Mouse (Mus musculus) cortical plate, adult 2 months (tissue): ENCODE data around the gene Gldc. TPM values are rescaled to one million over a fixed set of nuclear protein-coding genes. Genes with fewer than 3 reads are reported as not detected.

Experiments
- H3K27ac ChIP-seq: fragments of 200-500 bp; 2 replicates; pipeline ENCODE4 v1.5.1; 2012; ENCODE audit warnings: low read length, control low read depth, inconsistent platforms; ENCODE audit not compliant: insufficient read depth
- H3K4me1 ChIP-seq: fragments of 200-500 bp; 2 replicates; pipeline ENCODE4 v1.6.1; 2011; ENCODE audit warnings: low read length; ENCODE audit not compliant: control insufficient read depth, insufficient read depth
- H3K4me3 ChIP-seq: fragments of 200-500 bp; 2 replicates; pipeline ENCODE4 v1.5.1; 2011; ENCODE audit warnings: mild to moderate bottlenecking, low read length, control low read depth; ENCODE audit not compliant: insufficient read depth
- CTCF ChIP-seq: fragments of 200-500 bp; IDR thresholded peaks from 2 replicates; pipeline ENCODE4 v1.5.1; 2011; ENCODE audit warnings: mild to moderate bottlenecking, control low read depth, low read length; ENCODE audit not compliant: insufficient read depth; ENCODE audit errors: extremely low read depth
- POLR2A ChIP-seq: fragments of 200-500 bp; IDR thresholded peaks from 2 replicates; pipeline ENCODE4 v1.6.1; 2011; ENCODE audit warnings: mild to moderate bottlenecking, low read length, control low read depth; ENCODE audit not compliant: insufficient read depth; ENCODE audit errors: extremely low read depth
- polyA plus RNA-seq: library from polyadenylated mRNA; depleted of rRNA; stranded (reverse); fragments of >200 nt; gene quantifications from 2 replicates; pipeline ENCODE4 v1.2.3, GENCODE M21; 2012

Gldc gene
- polyA plus RNA-seq, 1 experiment, result 28.9 TPM

DNA sequence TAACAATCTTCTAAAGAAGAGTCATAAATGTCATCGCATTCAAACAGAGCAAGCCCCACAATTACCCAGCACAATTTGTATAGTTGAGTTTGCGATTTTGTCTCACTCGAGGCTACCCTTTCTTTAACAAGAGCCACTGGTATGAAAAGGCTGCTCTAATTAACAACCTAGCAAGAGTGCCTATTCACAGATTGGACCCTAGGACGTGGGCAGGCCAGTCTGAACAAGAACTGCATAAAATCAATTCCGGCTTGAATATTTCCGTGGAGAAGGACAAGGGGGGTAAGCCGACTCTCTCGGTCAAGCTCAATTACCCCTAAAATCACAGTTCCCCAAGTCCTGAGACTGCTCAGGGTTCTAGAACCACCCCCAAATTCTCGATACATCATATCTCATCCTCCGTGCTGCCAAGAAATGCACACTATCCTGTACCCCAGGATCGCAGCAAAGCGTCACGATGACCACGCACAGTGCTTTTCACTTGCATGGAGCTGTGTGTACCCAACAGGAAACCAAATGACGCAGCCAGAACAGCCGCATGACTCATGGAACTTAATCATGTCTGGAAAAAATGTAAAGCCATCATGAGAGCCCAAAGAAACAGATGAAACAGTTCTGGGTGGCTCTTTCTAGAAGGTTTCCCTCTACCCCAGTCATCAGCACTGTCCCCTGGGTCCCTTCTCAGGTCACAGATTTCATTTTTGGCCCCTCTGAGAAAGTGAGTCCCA, 62.1 kb downstream of the Gldc start:
- TF ChIP-seq POLR2A, result no peak
- TF ChIP-seq CTCF, result no peak
- Histone ChIP-seq H3K27ac (no peak overlapping the region), H3K4me1 (peaks cover 2% of the 10 kb centered on the region; the same call in 1 of the 2 replicates), H3K4me3 (no peak overlapping the region)

DNA sequence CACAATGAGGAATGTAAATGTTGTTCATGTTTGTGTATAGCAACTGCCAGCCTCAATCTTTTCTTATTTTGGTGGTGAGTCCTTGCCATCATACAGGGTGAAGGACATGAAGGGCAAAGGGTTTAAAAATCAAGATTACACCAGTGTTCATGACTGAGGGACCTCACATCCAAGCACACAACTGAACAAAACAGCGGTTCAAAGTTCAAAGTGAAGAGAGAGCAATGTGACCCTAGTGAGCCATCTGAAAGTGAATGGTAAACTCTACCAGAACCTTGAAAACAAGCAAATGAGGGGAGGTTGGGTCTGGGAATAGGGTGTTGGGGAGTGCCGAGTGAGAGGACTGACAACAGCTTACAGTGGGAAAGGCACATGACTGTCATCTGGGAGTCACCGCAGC, 63.8 kb downstream of the Gldc start:
- TF ChIP-seq POLR2A (no peak), CTCF (no peak)
- no peak overlapping the region for H3K27ac ChIP-seq
- no peak overlapping the region for H3K4me3 ChIP-seq
- H3K4me1 ChIP-seq, result no peaks in the 10 kb centered on the region

DNA sequence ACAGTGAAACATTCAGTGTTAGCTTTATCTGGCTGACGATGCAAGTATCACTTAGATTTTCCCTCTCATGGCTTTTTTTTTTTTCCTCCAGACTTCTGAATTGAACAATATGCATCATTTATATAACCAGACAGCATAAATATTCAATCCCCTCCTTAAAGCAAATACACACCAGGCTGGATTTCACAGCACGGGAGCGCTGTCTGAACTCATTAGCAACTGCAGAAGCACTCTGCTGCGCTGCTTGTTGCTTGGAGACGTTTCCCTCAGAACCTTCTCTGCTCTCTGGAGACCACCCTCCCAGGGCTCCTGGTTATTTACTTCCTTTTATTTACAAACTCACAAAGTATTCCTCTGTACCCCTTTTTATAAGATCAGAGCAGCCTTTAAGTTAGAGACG, 66.1 kb downstream of the Gldc start:
- Histone ChIP-seq H3K27ac (no peak overlapping the region), H3K4me1 (no peaks in the 10 kb centered on the region), H3K4me3 (no peak overlapping the region)
- TF ChIP-seq POLR2A, result no peak
- no peak for TF ChIP-seq CTCF

DNA sequence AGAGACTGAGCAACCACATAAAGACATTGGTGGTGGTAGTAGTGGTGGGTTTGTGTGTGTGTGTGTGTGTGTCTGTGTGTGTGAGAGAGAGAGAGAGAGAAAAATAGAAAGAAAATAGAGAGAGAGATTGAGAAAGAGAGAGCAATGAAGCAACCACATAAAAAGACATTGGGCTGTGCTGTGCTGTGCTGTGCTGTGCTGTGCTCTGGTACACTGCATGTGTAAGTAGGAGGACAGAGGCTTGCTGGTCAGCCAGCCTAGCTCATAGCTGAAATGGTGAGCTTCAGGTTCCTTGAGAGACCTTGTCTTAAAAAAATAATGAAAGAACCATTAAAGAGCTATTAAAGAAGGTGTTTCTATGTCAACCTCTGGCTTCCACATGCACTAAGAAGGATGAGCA, 66.6 kb downstream of the Gldc start:
- Histone ChIP-seq H3K27ac (no peak overlapping the region), H3K4me3 (no peak overlapping the region), H3K4me1 (no peaks in the 10 kb centered on the region)
- no peak for TF ChIP-seq CTCF
- TF ChIP-seq POLR2A, result no peak

DNA sequence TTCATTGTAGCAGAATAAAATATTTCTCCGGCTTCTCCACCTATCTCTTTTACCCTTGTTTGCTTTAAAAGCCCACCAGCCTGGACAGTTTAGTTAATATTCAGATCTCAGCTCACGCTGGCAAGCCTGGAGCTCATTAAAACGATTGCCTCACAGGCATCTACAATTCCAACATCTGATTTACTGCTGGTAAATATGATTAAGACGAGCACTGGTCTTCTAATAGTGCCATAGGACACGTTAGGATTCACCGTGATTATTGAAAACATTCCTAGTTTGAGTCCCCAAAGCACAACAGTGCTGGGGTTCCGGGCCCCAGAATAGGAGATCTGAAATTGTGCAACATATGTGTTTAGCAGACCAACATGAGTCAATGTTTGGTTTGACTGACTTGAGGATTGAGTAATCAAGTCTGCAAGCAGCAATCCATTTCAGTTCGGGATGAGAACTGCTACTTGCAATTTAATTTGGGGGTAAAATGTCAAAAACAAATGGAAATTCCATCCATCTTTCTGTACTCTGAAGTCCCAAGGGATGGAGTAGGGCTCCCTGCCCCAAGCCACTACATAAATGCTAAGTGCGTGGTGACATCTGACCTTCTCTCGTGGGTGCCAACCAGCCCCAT, 67.9 kb downstream of the Gldc start:
- Histone ChIP-seq H3K4me3 (no peak overlapping the region), H3K4me1 (no peaks in the 10 kb centered on the region), H3K27ac (no peak overlapping the region)
- TF ChIP-seq CTCF, result no peak
- TF ChIP-seq POLR2A, result no peak

GRCm38 (mm10) chr19:30105045-30105842, 70.0 kb downstream of the Gldc start:
- TF ChIP-seq POLR2A (no peak), CTCF (no peak)

DNA sequence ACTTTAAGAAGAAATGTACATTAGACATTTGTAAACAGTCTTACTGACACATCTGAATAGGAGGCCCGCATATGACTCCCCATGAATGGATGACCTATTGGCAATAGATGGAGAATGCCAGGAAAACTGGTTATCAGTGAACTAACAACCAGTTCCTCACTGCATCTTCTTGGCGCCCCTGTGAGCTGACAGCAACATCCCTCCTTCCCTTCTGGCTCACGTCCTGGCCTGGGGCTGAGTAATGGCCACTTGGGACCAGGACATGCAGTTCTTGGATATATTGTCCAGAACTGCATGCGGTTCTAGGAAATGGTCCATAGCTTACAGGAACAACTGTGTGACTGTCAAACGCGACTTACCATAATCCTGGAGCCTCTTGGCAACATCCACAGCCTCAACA, 72.6 kb downstream of the Gldc start:
- no peak for TF ChIP-seq CTCF
- no peak for TF ChIP-seq POLR2A
- no peak overlapping the region for H3K27ac ChIP-seq
- no peaks in the 10 kb centered on the region for H3K4me1 ChIP-seq
- H3K4me3 ChIP-seq, result no peak overlapping the region

More at GRCm38 (mm10) chr19:30105045-30105842, 70.0 kb downstream of the Gldc start:
- no peak overlapping the region for H3K27ac ChIP-seq
- H3K4me3 ChIP-seq, result no peak overlapping the region
- no peaks in the 10 kb centered on the region for H3K4me1 ChIP-seq

- H3K4me3 ChIP-seq, result no peak overlapping the region
- TF ChIP-seq CTCF (no peak), POLR2A (no peak)
- no peaks in the 10 kb centered on the region for H3K4me1 ChIP-seq
- no peak overlapping the region for H3K27ac ChIP-seq
Observed at GRCm38 (mm10) chr19:30100571-30100970, 74.7 kb downstream of the Gldc start.

DNA sequence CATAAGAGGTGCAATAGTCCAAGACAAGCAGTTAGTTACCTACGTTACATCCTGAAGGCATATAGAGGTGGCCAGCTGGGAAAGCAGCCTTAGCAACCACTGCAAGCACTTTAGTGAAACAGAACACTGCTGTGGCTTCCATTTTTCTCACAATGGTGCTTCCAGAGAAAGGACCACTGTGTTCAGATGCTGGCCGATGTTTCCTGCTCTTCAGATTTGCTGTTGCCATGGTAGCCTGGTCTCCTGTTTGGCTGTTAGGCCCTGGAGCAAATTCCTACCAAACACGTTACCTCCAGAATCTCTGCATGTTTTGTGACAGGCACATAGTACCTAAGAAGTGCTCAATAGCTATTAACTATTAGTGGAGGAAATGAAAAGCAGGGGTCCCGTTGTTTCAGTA, 78.2 kb downstream of the Gldc start:
- Histone ChIP-seq H3K4me3 (no peak overlapping the region), H3K27ac (no peak overlapping the region), H3K4me1 (no peaks in the 10 kb centered on the region)
- no peak for TF ChIP-seq CTCF
- no peak for TF ChIP-seq POLR2A

GRCm38 (mm10) chr19:30096186-30096585, 79.0 kb downstream of the Gldc start:
- Histone ChIP-seq H3K4me1 (no peaks in the 10 kb centered on the region), H3K27ac (no peak overlapping the region), H3K4me3 (no peak overlapping the region)
- TF ChIP-seq POLR2A, result no peak
- TF ChIP-seq CTCF, result no peak
